Mouse (Mus musculus) small intestine, adult 10 weeks (tissue): ENCODE results near the gene Ptger1. TPM values are rescaled to one million over a fixed set of nuclear protein-coding genes. Genes with fewer than 3 reads are reported as not detected.

Source experiments
- polyA plus RNA-seq: library from polyadenylated mRNA; stranded (reverse); fragments of 350-450 nt; fragmentation: Illumina TruSeq; extraction: RNeasy Lipid Tissue Mini Kit (QIAGEN cat#74804); gene quantifications from one replicate; pipeline ENCODE4 v1.2.3, GENCODE M21; 2014; ENCODE audit warnings: low replicate concordance

The Ptger1 gene
- 0.11 TPM for polyA plus RNA-seq

DNA sequence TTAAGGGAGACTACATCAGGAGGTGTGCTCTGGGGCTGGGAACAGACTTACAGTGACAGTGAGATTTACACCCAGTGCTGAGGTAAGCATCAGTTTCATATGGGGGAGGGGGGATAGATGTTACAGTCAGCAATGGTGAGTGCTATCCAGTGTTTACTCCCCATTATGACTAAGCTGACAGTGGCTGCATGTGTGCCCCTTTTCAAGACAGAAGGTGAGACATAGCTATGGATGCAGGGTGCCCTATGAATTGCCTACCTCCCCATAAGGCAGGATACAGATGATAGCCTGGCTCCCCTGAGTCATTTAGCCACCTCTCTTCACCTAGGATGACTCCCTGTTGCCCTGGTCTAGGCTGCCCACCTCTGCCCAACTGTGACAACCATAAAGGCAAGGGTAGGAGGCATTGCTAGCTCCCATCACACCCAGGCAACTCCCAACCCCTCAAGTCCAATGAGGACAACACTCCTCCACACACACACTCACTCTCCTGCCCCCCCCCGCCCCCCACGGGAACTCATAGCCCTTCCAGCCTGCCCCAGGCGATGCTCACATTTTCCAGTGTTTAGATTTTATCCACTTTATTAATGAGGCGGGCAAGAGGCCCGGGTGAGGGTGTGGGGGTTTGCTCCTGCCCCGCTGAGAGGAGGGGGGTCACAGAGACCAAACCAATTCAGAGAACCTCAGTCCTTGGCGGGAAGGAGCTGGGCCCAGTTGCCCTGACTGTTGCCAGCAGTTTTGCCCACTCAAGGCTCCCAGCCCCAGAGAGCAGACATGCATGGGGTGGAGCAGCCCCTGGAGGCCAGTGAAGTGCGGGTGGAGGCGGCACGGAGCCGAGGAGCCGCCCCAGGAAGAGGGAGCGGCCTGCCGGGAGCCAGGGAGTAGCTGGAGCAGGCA lies at the start of gene Ptger1:
Ptger1 (plus strand) TSS at position 710 of the 897 bp plus-strand sequence.

DNA sequence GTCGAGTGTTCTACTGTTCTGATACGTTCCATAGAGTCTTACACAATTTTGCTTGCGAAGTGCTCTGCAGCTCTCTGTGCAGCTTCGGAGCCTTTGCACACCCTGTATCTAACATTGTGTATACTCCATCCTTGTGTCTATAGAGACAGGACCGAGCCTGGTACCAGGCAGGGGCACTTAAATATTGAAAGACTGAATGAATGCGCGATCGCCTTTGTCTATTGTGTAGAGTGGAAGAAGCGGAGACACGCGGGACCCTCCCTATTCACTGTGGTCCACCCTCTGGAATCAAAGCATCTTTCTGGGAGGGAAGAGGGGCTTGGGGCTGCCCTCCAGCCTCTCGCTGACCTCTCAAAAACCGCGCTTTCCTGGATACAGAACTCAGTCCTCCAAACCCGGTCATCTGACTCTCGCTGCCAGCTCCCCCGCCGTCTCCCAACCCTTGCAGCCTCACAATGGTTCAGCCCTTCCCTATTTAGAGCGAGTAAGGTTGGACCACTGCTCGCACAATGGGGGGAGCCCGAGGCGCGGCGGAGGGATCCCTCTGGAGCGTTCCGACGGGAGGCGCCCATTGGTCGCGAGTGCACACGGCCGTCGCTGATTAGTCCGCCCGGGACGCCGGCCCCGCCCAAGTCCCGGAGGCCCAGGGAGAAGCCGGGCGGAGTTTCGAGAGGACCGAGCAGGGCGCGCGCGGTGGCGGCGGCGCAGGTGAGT lies 14.3 kb upstream of the Ptger1 start, which contains the start of gene Gipc1:
Gipc1 (plus strand) TSS at position 648 of the 714 bp plus-strand sequence.

DNA sequence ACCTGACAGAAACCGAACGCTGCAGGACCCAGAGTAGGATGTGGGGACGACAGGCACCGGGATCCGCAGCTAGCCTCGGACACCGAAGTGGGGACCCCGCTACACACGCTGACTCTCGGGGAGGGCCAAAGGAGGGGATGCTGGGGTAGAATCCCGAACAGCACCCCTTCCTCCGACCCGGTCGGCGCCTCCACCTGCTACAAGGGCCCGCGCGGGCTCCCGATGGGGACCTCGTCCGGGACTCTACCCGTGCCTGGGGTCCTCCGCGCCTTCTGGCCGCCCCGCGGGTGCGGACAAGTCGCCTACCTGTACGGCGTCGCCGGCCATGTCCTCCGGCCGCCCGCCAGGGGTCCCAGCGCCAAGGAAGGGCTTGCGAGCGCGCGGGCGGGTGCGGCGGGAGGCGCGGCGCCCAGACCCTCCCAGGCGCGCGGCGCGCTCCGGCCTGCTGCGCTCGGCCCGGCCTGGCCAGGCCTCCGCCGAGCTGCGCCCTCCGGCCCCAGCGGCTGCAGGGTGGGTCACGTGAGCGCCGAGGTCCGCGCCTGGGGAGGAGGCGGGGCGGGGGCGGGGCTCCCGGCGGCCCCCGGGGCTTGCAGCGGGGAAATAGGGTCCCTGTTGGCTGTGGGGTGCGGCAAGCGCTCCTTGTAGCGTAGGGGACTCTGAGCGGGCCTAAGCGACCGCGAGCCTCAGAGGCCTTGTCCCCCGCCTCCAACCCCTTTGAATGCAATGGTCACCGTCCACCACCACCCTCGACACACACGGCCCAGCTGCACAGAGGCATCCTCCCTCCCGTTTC lies 32.4 kb downstream of the Ptger1 start, which contains the start of gene Pkn1:
Pkn1 (minus strand) TSS at position 519 of the 793 bp plus-strand sequence.

DNA sequence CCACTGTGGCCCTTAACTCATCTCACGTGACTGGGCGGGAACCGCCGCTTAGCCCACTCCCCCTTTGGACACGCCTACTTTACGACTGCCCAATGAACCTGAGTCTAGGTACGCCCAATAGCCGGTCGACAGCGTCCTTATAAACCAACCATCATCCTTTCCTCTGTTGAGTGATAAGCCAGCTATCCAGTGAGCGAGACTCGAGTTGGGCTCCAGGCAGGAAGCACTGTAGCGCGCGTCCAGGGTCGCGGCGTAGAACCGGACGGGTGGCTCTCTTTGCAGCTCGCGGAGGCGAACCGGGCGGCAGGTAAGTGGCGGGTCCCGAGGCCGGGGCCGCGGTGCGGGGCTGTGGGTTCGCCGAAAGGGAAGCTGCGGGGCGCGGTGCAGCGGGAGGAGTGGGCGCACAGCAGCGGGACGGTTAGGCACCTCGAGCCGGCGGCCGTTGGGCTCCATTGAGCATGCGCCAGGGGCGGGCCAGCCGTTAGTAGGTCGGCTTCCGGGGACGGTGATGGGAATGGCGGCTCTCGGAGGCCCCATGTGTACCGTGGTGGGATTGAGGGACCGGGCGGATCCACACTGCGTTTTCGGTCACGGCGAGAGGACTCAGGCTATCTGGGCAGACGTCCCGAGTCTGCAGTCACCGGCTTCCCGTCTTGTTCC lies 48.7 kb downstream of the Ptger1 start, which contains the start of gene Ddx39:
Ddx39 (plus strand) TSS at position 147 of the 660 bp plus-strand sequence.

Other genes with a start within 250 kb of the Ptger1 start
- gene Scoc, start 208.3 kb upstream of the Ptger1 start, polyA plus RNA-seq: 556 TPM
- gene Olfr370, start 130.9 kb upstream of the Ptger1 start, polyA plus RNA-seq: not detected
- 0.59 TPM for gene Ndufb7, start 100.0 kb upstream of the Ptger1 start, polyA plus RNA-seq
- 9.0 TPM for gene Tecr, start 58.7 kb upstream of the Ptger1 start, polyA plus RNA-seq
- 6.8 TPM for gene Dnajb1, start 58.5 kb upstream of the Ptger1 start, polyA plus RNA-seq
- gene Gipc1, start 14.0 kb upstream of the Ptger1 start, polyA plus RNA-seq: not detected
- 10.0 TPM for gene Pkn1, start 32.5 kb downstream of the Ptger1 start, polyA plus RNA-seq
- gene Ddx39, start 48.5 kb downstream of the Ptger1 start, polyA plus RNA-seq: 6.1 TPM
- gene Adgre5, start 74.6 kb downstream of the Ptger1 start, polyA plus RNA-seq: 1.7 TPM
- 0.78 TPM for gene Adgrl1, start 233.4 kb downstream of the Ptger1 start, polyA plus RNA-seq